Mouse (Mus musculus) kidney, postnatal 25 days (tissue): ENCODE measurements around the gene Dtx3l.
"Not testable (repeated sequence)": the region's sequence is repeated elsewhere in the genome, so short reads cannot be mapped to it uniquely, and the experiment has no call there.

Experiments used
- DNase-seq, 2 experiments: peaks; one replicate each; pipeline ENCODE4 v3.0.0; 2021; ENCODE audit warnings: mixed read lengths in 2 of 2

Dtx3l gene

DNA sequence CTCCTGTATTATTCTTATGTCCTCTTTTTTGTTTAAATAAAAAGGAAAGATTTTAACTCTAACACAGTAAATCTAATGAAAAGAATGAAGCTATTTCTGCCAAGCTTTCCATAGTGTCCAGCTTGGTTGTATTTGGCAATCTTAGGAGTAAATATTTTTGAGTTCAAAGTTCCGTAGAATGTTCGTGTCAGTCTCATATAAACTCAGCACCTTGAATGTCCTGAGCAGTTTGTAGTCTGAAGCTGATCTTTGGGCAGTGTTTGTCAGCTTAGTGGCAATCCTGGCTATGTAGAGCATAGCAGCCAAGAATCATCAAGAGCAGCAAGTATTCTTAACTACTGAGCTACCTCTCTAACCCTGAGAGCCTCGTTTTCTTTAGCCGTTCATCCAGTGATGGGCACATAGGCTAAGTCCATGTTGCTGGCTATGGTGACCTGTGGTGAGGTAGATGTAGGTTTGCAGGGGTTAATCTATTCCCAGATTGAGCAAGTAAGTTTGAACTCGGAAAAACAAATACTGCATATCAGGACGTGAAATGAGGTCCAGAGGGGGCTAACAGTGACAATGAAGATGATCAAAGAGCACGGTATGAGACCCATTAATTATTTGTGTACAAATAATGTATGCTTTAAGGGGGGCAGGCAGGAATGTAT, 15.3 kb downstream of the Dtx3l start:
- no peak for DNase-seq

GRCm38 (mm10) chr16:35922301-35922895, 16.6 kb downstream of the Dtx3l start:
- DNase-seq = no peak

DNA sequence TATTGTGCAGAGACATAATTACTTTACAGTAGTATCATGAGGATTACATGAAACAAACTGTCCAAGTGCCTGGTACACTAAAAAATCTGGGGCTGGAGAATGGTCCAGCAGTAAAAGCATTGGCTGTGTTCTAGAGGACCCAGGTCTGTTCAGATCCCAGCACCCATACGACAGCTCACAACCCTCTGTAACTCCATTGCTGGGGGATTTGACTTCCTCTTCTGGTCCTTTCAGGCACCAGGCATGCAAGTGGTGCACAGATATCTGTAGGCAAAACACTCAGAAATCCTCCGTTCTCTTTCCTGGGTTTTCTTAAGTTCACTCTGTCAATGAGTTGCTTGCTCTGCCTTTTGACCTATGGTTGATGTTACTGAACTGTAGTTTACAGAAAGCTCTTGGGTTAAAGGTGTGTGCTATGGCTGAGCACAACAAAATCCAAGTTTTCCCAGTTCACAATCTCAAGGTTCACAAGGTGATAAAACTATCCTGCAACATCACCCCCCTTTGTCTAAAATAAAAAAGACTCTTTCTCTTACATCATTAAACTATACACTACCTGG, 17.2 kb downstream of the Dtx3l start:
- no peak for DNase-seq

DNA sequence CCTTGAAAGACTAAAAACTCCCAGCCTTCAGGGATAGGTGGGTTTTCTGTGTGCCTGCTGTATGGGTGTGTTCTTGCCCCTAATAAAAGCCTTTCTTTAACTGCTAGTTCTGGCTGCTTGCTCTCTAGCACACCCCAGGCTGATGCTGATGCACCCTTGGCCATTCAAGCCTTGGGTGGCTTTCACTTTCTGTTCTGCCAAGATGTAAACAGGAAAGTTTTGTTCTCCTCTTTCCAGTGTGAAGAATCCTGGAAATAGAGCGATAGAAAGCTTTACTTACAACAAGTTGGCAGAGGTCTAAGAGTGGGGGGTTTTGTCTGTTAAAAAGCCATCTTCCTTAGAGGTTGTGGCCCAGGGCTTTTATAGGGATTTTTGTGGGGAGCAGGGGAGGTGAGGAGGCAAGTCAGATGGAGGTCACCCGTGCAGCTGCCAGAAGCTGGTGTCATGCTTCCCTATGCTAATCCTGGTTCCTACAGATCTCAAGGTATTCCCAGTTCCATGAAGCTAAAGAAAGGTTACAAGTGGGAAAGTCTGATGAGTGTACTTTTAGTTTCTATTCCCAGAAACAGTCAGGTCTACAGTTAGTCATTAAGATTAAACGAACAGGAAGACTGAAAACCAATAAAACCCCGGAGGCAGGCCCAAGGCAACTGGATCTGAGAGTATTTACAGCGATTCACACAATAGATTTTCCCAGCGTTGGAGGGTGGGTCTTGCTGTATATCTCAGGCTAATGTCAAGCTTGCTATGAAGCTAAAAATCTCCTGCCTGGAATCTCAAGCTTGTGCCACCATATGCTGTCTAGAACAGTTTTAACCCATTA, 20.0 kb downstream of the Dtx3l start:
- no peak for DNase-seq

- DNase-seq = peak in 1 of 2 experiments; percentile 21
These were observed 24.6 kb downstream of the Dtx3l start for GRCm38 (mm10) chr16:35914301-35914700.

GRCm38 (mm10) chr16:35913526-35913925, 25.4 kb downstream of the Dtx3l start:
- peak in 1 of 2 experiments; percentile 43 for DNase-seq

DNA sequence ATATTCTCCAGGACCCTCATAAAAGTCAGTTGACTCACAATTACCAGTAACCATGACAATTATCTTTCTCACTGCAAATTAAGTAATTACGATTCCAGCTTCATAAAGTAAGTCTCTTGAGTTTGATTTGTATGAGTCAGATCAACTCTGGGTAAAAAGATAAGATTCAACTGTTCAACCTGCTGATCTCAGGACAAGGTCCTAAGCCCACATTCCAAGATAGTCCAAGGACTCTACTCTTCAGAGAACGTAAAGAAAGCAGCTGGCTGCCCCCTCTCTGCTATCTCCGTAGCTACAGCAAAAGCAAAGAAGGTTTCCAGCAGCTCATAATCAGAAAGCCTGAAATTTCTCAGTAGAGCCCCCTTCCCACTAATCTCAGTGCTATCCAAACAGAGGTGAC, 27.5 kb downstream of the Dtx3l start:
- DNase-seq = no peak

GRCm38 (mm10) chr16:35907432-35908201, 31.3 kb downstream of the Dtx3l start:
- DNase-seq = peak; percentile 12 to 55

GRCm38 (mm10) chr16:35906887-35907286, 32.1 kb downstream of the Dtx3l start:
- peak; percentile 71 to 80 for DNase-seq

DNA sequence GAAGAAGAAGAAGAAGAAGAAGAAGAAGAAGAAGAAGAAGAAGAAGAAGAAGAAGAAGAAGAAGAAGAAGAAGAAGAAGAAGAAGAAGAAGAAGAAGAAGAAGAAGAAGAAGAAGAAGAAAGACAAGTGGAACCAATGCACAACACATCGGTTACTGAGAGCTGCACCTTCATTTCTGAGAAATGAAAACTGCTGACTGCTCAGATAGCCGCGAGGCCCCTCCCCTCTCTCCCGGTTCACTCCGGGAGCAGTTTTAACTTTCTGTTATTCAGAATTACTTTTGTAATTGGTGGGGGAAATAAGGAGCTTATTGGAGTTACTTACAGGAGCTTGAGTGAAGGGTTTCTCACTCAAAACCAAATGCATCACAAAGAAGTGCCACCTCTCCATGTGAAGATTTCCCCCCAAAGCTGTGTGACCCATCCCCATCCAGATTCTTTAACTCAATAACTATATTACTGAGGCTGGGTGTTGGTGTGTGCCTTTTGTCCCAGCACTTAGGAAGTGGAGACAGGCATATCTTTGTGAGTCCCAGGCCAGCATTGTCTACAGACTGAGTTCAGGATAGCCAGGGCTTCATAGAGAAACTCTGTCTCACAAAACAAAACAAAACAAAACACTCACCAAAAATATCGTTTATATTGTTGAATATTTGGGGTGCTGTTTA, 33.0 kb downstream of the Dtx3l start:
- no peak for DNase-seq

- DNase-seq = no peak
These were observed 33.6 kb downstream of the Dtx3l start for GRCm38 (mm10) chr16:35905355-35905754.

DNA sequence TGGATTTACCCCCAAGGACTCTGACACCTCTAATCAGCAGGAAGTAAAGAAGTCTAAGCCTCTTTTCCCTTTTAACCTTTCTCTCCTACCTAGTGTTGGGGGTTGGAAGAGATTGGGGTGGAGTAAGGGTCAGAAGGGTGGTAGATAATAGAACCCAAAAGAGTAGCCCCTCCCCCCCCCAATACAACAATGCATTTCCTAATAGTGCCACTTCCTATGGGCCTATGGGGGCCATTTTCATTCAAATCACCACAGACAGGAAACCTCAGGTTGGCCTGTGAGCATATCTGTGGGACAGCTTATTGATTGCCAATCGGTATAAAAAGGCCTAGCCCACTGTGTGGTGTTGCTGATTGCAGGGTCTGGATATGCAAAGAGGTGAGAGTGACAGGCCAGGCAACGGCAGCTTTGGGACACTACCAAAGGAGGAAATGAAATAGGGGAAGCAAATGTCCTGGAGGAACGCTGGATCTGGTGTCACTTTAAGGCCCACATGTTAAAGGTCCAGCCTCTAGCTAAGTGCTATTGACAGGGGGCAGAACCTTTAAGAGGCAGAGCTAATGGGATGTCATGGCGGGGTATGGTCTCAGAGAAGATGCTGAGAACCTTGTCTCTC, 34.7 kb downstream of the Dtx3l start:
- DNase-seq = no peak

GRCm38 (mm10) chr16:35903014-35903640, 35.8 kb downstream of the Dtx3l start:
- no peak for DNase-seq

GRCm38 (mm10) chr16:35900541-35900940, 38.4 kb downstream of the Dtx3l start:
- no peak for DNase-seq

GRCm38 (mm10) chr16:35894997-35895396, 44.0 kb downstream of the Dtx3l start:
- DNase-seq = no peak

GRCm38 (mm10) chr16:35891603-35892002, 47.3 kb downstream of the Dtx3l start:
- DNase-seq = not testable (repeated sequence)

DNA sequence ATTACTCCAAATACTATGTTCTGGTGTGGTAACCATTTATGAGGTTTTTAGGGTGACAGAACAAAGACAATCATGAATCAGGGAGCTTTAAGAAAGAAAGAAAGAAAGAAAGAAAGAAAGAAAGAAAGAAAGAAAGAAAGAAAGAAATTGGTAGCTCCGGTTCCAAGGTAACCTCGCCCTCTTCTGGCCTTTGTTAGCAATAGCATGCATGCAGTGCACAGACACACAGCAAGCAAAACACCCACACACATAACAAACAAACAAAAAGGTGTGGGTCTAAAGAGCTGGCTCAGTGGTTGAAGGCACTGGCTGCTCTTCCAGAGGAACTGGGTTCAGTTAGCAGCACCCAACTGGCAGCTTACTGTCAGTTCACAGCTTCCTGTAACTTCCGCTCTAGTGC, 48.3 kb downstream of the Dtx3l start:
- no peak for DNase-seq

DNA sequence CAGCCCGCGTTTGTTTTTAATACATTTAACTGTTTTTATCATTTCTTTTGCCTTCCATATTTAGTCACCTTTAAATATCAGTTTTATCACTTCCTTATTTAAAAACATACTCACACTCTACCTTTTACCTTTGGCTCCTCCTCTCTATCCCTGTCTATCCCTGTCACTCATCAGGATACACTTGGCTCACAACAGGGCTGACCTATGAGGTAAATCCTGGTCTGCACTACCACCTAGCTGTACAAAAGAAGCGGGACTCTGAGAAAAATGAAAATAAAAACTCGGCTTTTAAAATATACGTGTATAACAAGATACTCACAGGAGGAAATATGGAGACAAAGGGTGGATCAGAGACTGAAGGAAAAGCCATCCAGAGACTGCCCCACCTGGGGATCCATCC, 50.0 kb downstream of the Dtx3l start:
- DNase-seq = no peak

DNA sequence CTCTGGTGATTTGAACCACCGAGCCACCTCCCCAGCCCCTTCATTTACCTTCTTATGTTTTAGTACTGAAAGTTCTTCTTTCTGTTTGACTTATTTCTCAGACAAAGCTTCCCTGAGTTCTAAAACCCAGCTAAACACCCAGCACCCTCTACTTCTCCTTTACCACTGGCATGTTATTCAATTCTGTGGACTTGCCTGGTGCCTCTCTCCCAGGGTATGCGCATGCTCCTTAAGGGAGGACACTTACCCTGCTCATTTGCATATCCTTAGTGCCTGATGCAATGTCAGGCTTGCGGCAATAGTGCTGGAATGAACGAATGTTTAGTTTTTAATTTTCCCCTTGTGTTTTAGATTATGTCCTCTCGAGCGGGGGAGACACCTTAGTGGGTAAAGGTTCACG, 50.8 kb downstream of the Dtx3l start:
- DNase-seq = no peak
